Mouse (Mus musculus) intestine, embryonic 14.5 days (tissue): ENCODE results near the gene Ocm. TPM values are rescaled to one million over a fixed set of nuclear protein-coding genes. Genes with fewer than 3 reads are reported as not detected.

Source experiments
- ATAC-seq: fragments of 200-750 bp; cut with Nextera tagmentation; replicated peaks from 2 replicates; pipeline ENCODE4 v1.8.0; 2017; ENCODE audit warnings: low read depth, moderate number of reproducible peaks, moderate TSS enrichment, moderate library complexity; ENCODE audit not compliant: low FRiP score, low TSS enrichment
- DNase-seq: peaks from one replicate; pipeline ENCODE4 v3.0.0-alpha.2; 2018; ENCODE audit warnings: low spot score
- H3K27ac ChIP-seq: fragments of 300-500 bp; sonication (generic); 2 replicates; pipeline ENCODE4 v1.5.1; 2014; ENCODE audit warnings: low read depth, mild to moderate bottlenecking, control low read depth
- H3K27me3 ChIP-seq: fragments of 300-500 bp; sonication (generic); replicated peaks from 2 replicates; pipeline ENCODE4 v1.6.1; 2014; ENCODE audit warnings: low read length, control low read depth; ENCODE audit not compliant: control insufficient read depth, insufficient read depth
- H3K36me3 ChIP-seq: fragments of 300-500 bp; sonication (generic); 2 replicates; pipeline ENCODE4 v1.6.1; 2014; ENCODE audit warnings: low read length, control low read depth; ENCODE audit not compliant: control insufficient read depth, insufficient read depth
- H3K4me1 ChIP-seq: fragments of 300-500 bp; sonication (generic); replicated peaks from 2 replicates; pipeline ENCODE4 v1.6.1; 2014; ENCODE audit warnings: low read length, control low read depth, mixed read lengths; ENCODE audit not compliant: control insufficient read depth, insufficient read depth
- H3K4me2 ChIP-seq: fragments of 300-500 bp; sonication (generic); 2 replicates; pipeline ENCODE4 v1.6.1; 2014; ENCODE audit warnings: low read length
- H3K4me3 ChIP-seq: fragments of 300-500 bp; sonication (generic); 2 replicates; pipeline ENCODE4 v1.5.1; 2014; ENCODE audit warnings: low read depth, low read length, control low read depth, mixed read lengths
- H3K9ac ChIP-seq: fragments of 300-500 bp; sonication (generic); 2 replicates; pipeline ENCODE4 v1.6.1; 2014; ENCODE audit warnings: mild to moderate bottlenecking, low read length
- H3K9me3 ChIP-seq: fragments of 300-500 bp; sonication (generic); 2 replicates; pipeline ENCODE4 v1.6.1; 2016; ENCODE audit warnings: low read length, control low read depth; ENCODE audit not compliant: control insufficient read depth
- WGBS: fragments of 180-500 bp; shearing (Covaris S2); extraction: QIAGEN DNeasy Blood & Tissue Kit; methylation state at CpG from one replicate; pipeline ENCODE4 v1.1.7; 2014; 5-methylcytosine and 5-hydroxymethylcytosine counted together
- polyA plus RNA-seq: library from polyadenylated mRNA; unstranded; fragments of >200 nt; fragmentation: Nextera tagmentation; extraction: Ambion mirVana; gene quantifications from 2 replicates; pipeline ENCODE4 v1.2.1, GENCODE M21; 2014

Ocm gene
- polyA plus RNA-seq = 0.30 TPM in 1 of 2 replicates, not detected in the other

DNA sequence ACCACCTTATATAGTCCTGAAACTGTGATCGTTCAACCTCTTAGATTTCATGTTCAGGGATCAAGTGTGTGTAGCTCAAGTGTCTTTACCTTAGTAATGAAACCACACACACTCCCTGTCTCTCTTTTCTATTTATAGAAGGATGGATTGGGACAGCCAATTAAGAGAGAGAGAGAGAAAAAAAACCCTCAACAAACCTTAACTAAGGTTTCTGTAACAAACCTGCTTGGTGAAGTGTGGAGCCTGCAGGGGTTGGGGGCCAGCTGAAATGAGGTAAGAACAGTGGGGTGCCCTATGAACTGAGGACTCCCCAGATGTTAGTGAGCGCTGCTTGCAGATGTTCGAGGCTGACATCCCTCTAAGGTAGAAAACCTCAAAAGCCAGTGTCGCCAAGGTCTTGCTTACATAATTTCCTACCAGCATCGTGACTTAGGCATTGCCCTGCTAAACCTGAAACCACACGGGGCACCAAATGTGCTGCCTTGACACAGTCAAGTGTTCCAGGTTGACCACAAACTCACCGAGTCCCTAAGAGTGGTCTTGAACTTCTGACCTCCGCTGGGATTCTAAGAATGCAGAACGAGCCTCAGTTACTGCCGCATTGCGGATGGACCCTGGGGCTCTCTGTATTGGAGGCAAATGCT, at the start of gene Ocm:
Gene Ocm (minus strand): TSS at position 51 of the 644 bp plus-strand sequence.
- Histone ChIP-seq H3K27ac (no peak within 1 kb of the TSS), H3K9ac (no peak within 1 kb of the TSS), H3K9me3 (no peaks in the 10 kb centered on the region), H3K36me3 (no peaks in the 10 kb centered on the region), H3K4me3 (no peak within 1 kb of the TSS), H3K27me3 (no peaks in the 10 kb centered on the region), H3K4me2 (no peak within 1 kb of the TSS), H3K4me1 (no peaks in the 10 kb centered on the region)
- DNase-seq (no peak), ATAC-seq (no peak)
- WGBS = 69% methylated on average over 11 of the region's 11 CpGs

DNA sequence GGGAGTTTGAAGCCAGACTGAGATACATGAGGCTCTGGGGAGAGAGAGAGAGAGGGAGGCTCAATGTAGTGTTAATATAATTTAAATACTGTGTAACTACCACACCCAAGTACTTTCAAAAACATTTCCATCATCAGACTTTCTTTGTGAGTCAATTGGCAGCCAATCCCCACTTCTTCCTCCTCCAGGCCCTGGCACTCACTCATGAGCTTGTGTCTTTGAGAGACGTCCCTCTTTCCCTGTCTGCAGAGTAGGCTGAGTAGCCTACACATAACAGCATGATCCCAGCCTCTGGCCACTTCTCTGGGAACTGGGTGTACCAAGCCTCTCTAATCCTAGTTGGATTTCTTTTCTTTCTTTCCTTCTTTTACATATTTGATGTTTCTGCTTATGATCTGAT, 44.8 kb upstream of the Ocm start:
- 52% methylated on average over 1 of the region's 1 CpGs for WGBS
- DNase-seq (no peak), ATAC-seq (no peak)
- H3K4me1 ChIP-seq = no peaks in the 10 kb centered on the region
- no peak overlapping the region for H3K27ac ChIP-seq
- H3K4me3 ChIP-seq = no peak overlapping the region
- no peak overlapping the region for H3K4me2 ChIP-seq
- H3K9me3 ChIP-seq = no peaks in the 10 kb centered on the region
- no peak overlapping the region for H3K9ac ChIP-seq
- H3K27me3 ChIP-seq = no peaks in the 10 kb centered on the region
- no peaks in the 10 kb centered on the region for H3K36me3 ChIP-seq

DNA sequence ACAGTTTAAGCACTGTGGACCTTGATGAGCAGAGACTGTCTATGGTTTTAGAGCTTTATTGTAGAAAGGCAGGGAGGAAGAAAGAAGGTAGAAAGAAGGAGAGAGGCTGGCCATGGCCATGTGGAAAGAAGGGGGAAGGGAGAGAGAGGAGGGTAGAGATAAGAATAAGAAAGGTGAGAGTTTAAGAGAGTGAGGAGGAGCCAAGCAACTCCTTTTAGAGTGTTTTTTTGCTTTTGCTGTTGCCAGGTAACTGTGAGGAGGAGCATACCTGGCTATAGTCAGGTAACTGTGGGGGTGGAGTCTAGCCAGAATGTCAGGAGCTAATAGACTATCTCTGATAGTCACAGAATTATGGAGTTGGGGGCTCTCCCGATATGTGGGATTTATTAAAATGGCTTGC, 43.6 kb upstream of the Ocm start:
- H3K9ac ChIP-seq = no peak overlapping the region
- no peak overlapping the region for H3K4me3 ChIP-seq
- WGBS = 82% methylated on average over 1 of the region's 1 CpGs
- no peak overlapping the region for H3K4me2 ChIP-seq
- no peak for DNase-seq
- H3K36me3 ChIP-seq = no peaks in the 10 kb centered on the region
- no peak overlapping the region for H3K27ac ChIP-seq
- H3K9me3 ChIP-seq = no peaks in the 10 kb centered on the region
- no peak for ATAC-seq
- no peaks in the 10 kb centered on the region for H3K27me3 ChIP-seq
- no peaks in the 10 kb centered on the region for H3K4me1 ChIP-seq

DNA sequence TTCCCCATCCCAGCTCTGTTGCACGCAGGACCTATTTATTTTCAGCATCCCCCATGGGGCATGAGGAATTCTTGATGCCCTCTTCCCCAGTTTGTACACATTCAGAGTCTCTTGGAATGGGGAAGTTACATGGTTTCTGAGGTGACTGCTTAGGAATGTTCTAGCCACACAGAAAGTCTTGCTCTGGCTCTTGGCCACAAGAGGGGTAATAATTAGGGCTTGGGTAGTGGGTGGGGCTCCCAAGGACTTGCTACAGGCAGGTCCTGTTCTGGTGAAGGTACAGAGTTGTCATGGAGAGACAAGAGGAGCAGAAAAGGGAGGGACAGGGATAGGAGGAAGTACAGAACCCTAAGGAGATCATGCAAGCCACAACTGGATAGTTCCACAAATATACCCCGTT, 39.6 kb upstream of the Ocm start:
- no peaks in the 10 kb centered on the region for H3K9me3 ChIP-seq
- H3K4me3 ChIP-seq = no peak overlapping the region
- no peak for DNase-seq
- no peaks in the 10 kb centered on the region for H3K4me1 ChIP-seq
- H3K36me3 ChIP-seq = no peaks in the 10 kb centered on the region
- no peaks in the 10 kb centered on the region for H3K27me3 ChIP-seq
- no peak for ATAC-seq
- H3K9ac ChIP-seq = no peak overlapping the region
- no peak overlapping the region for H3K4me2 ChIP-seq
- H3K27ac ChIP-seq = no peak overlapping the region
- 92% methylated on average over 2 of the region's 2 CpGs for WGBS

DNA sequence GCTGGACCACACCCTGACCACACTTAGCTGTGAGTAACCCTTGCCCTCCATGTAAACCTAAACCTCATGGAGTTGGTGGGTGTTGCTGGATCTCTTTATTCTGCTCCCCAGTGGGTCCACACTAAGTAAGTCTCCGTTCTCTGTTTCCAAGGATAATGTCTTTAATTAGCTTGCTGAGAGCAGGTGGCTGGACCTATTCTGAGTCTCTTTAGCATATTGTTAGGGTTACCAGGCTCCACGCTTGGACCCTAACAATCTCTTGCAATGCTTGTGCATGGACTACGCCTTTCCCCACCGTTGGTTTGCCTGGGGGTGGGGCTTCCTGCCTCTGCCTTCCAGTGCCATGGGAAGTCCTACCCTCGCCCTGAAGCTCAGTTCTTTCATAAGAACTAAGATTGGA, 37.6 kb upstream of the Ocm start:
- Histone ChIP-seq H3K9ac (no peak overlapping the region), H3K4me2 (no peak overlapping the region), H3K36me3 (no peaks in the 10 kb centered on the region), H3K4me1 (no peaks in the 10 kb centered on the region), H3K9me3 (no peaks in the 10 kb centered on the region), H3K27ac (no peak overlapping the region), H3K4me3 (no peak overlapping the region), H3K27me3 (no peaks in the 10 kb centered on the region)
- DNase-seq (no peak), ATAC-seq (no peak)
- WGBS = 77% methylated on average over 5 of the region's 5 CpGs

DNA sequence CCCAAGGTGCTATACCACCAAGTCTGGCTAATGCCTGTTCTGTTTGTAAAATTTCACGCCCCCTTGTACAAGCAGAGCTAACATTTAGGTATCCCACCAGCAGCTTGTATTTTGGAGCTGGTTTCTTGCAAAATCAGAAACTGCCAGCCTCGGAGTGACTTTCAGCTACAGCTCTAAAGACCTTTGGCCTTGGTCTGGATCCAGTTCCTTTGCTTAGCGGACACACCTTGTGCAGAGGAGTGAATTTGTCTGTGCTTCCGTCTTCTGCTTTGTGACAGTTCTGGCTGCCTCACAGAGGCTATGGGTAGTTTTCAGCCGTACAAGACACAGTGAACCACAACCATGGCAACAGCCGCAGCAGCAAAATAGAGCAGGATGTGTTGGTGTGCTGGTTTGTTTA, 27.9 kb upstream of the Ocm start:
- Histone ChIP-seq H3K27ac (no peak overlapping the region), H3K9ac (no peak overlapping the region), H3K4me3 (no peak overlapping the region), H3K4me1 (no peaks in the 10 kb centered on the region), H3K9me3 (no peaks in the 10 kb centered on the region), H3K4me2 (no peak overlapping the region), H3K36me3 (no peaks in the 10 kb centered on the region), H3K27me3 (no peaks in the 10 kb centered on the region)
- WGBS = 88% methylated on average over 6 of the region's 6 CpGs
- DNase-seq = no peak
- no peak for ATAC-seq

DNA sequence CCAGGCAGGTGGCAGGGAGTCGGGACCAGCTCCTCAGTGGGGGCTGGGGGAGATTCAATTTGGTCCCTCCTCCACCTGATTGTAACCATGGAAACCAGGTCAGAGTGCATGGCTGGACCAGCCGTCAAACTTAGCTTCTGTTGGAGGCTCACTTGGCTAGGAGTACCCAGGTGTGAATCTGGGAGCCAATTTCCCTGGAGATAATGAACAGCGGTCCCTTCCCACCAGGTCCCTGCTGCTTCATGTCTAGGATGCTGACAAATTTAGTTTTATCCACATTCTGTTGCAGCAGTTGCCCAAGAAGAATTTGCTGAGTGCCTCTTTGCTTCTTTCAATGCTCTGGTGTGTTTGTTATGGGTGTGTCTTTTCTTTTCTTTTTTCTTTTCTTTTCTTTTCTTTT, 27.0 kb upstream of the Ocm start:
- Histone ChIP-seq H3K4me3 (no peak overlapping the region), H3K9ac (no peak overlapping the region), H3K27ac (no peak overlapping the region), H3K27me3 (no peaks in the 10 kb centered on the region), H3K36me3 (no peaks in the 10 kb centered on the region), H3K4me1 (no peaks in the 10 kb centered on the region), H3K4me2 (no peak overlapping the region), H3K9me3 (no peaks in the 10 kb centered on the region)
- no peak for DNase-seq
- 38% methylated on average over 3 of the region's 3 CpGs for WGBS
- no peak for ATAC-seq

DNA sequence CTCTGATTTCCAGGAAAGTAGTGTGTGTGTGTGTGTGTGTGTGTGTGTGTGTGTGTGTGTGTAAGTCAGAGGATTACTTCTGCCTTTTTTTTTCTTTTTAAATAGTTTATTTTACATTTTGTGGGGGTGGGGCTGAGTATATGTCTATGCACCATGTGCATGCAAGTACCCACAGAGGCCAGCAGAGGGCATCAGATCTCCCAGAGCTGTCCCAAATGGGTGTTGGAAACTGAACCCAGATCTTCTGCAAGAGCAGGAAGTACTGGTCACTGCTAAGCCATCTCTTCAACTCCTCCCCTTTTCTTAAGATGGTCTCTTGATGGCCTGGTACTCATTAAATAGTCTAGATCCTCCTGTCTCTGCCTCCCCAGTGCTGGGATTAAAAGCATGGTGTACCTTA, 24.8 kb upstream of the Ocm start:
- Histone ChIP-seq H3K27ac (no peak overlapping the region), H3K9ac (no peak overlapping the region), H3K36me3 (no peaks in the 10 kb centered on the region), H3K4me2 (no peak overlapping the region), H3K9me3 (no peaks in the 10 kb centered on the region), H3K27me3 (no peaks in the 10 kb centered on the region), H3K4me1 (no peaks in the 10 kb centered on the region), H3K4me3 (no peak overlapping the region)
- DNase-seq (no peak), ATAC-seq (no peak)

DNA sequence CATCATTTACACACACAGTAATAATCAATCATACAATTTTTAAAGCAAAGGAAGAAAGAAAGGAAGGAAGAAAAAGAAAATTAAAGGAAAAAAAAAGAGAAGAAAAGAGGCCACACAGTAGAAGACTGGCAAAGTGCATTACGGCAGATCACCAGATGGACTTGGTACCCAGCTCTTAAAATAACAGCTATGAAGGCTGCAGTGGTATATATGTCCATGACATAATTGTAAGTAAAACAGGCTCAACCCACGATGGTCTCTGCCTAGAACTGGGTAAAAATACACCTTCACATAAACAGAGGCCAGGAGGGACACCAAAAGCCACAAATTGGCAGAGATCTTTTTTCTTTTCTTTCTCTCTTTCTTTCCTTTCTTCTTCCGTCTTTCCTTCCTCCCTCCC, 23.4 kb upstream of the Ocm start:
- Histone ChIP-seq H3K27me3 (no peaks in the 10 kb centered on the region), H3K4me3 (no peak overlapping the region), H3K4me1 (no peaks in the 10 kb centered on the region), H3K4me2 (no peak overlapping the region), H3K9ac (no peak overlapping the region), H3K27ac (no peak overlapping the region), H3K9me3 (no peaks in the 10 kb centered on the region), H3K36me3 (no peaks in the 10 kb centered on the region)
- DNase-seq = no peak
- WGBS = 73% methylated on average over 3 of the region's 3 CpGs
- no peak for ATAC-seq
